7 mouse cellular contexts compared by ENCODE assay signal in genomic region chr4:43562769-43563600, GRCm38 (mm10). TPM values are rescaled to one million over a fixed set of nuclear protein-coding genes. Genes with fewer than 3 reads are reported as not detected.
A peak's percentile ranks its signal among the peaks of the same experiment; 100 is the strongest.
DNase-seq lines count a peak whose midpoint lies in the region; ATAC-seq lines count a peak whose summit lies in the region.

No protein-coding gene starts in this region.

- WGBS in lung, embryonic 15.5 days, result 6% methylated on average over 22 of the region's 22 CpGs
- 7% methylated on average over 22 of the region's 22 CpGs for WGBS in embryonic facial prominence, embryonic 11.5 days
- WGBS in intestine, embryonic 15.5 days, result 3% methylated on average over 22 of the region's 22 CpGs

- H3K27me3 ChIP-seq in lung, embryonic 15.5 days, result no peaks in the 10 kb centered on the region
- no peaks in the 10 kb centered on the region for H3K27me3 ChIP-seq in embryonic facial prominence, embryonic 11.5 days (ENCODE audit: control insufficient read depth, insufficient read depth, low read length)
- H3K27me3 ChIP-seq in intestine, embryonic 15.5 days (replicated peaks), result no peaks in the 10 kb centered on the region

- ATAC-seq in lung, embryonic 15.5 days (ENCODE audit: borderline replicate concordance, extremely low read depth, low FRiP score, low TSS enrichment), result no peak; the same call in 1 of the 2 replicates
- ATAC-seq in embryonic facial prominence, embryonic 11.5 days (replicated peaks; ENCODE audit: insufficient number of reproducible peaks, low FRiP score, low TSS enrichment, low read depth), result no peak
- peak; percentile 2 for ATAC-seq in intestine, embryonic 15.5 days

- peak overlapping the region; percentile 69 for H3K4me2 ChIP-seq in lung, embryonic 15.5 days
- peak overlapping the region; percentile 79 for H3K4me2 ChIP-seq in embryonic facial prominence, embryonic 11.5 days (ENCODE audit: low read depth, low read length)
- H3K4me2 ChIP-seq in intestine, embryonic 15.5 days (replicated peaks), result peak overlapping the region; percentile 76

- no peaks in the 10 kb centered on the region for H3K9me3 ChIP-seq in lung, embryonic 15.5 days
- no peaks in the 10 kb centered on the region for H3K9me3 ChIP-seq in embryonic facial prominence, embryonic 11.5 days (replicated peaks; ENCODE audit: control insufficient read depth, low read length)
- no peaks in the 10 kb centered on the region for H3K9me3 ChIP-seq in intestine, embryonic 15.5 days

- H3K4me3 ChIP-seq in lung, embryonic 15.5 days, result peak overlapping the region; percentile 62
- peak overlapping the region; percentile 91 for H3K4me3 ChIP-seq in embryonic facial prominence, embryonic 11.5 days (ENCODE audit: low read depth, low read length)
- peak overlapping the region; percentile 65 for H3K4me3 ChIP-seq in intestine, embryonic 15.5 days (replicated peaks)

- peak overlapping the region; percentile 80 for H3K9ac ChIP-seq in lung, embryonic 15.5 days
- H3K9ac ChIP-seq in embryonic facial prominence, embryonic 11.5 days (replicated peaks; ENCODE audit: low read length), result peak overlapping the region; percentile 95
- peak overlapping the region; percentile 67 for H3K9ac ChIP-seq in intestine, embryonic 15.5 days

- peak overlapping the region; percentile 99 for H3K27ac ChIP-seq in lung, embryonic 15.5 days
- peak overlapping the region; percentile 98; the same call in 1 of the 2 replicates for H3K27ac ChIP-seq in embryonic facial prominence, embryonic 11.5 days (replicated peaks; ENCODE audit: low read depth, low read length)
- H3K27ac ChIP-seq in intestine, embryonic 15.5 days, result peak overlapping the region; percentile 100

- peaks cover 46% of the 10 kb centered on the region for H3K4me1 ChIP-seq in lung, embryonic 15.5 days
- H3K4me1 ChIP-seq in embryonic facial prominence, embryonic 11.5 days (ENCODE audit: control insufficient read depth, insufficient read depth, low read length), result peaks cover 11% of the 10 kb centered on the region
- peaks cover 41% of the 10 kb centered on the region for H3K4me1 ChIP-seq in intestine, embryonic 15.5 days (replicated peaks)

- no peak for DNase-seq in lung, postnatal 14 days
- DNase-seq in embryonic facial prominence, embryonic 11.5 days (ENCODE audit: low spot score), result no peak
- DNase-seq in naive thymus-derived CD4-positive, alpha-beta T cell, adult 2 months (ENCODE audit: low read depth), result peak; percentile 59
- DNase-seq in cerebellum, postnatal 14 days, result no peak
- DNase-seq in spleen, postnatal 14 days (ENCODE audit: low spot score in 2 of 2), result no peak

- peaks cover 35% of the 10 kb centered on the region for H3K36me3 ChIP-seq in lung, embryonic 15.5 days
- H3K36me3 ChIP-seq in embryonic facial prominence, embryonic 11.5 days (replicated peaks; ENCODE audit: control insufficient read depth, insufficient read depth, low read depth, low read length), result peaks cover 6% of the 10 kb centered on the region; the same call in 1 of the 2 replicates
- H3K36me3 ChIP-seq in intestine, embryonic 15.5 days, result peaks cover 31% of the 10 kb centered on the region

RNA-seq across cellular contexts. Expression of gene Tln1, which starts 0.5 kb away (rescaled TPM):
- polyA plus RNA-seq in lung, embryonic 15.5 days (2015; fragmentation: Nextera tagmentation; extraction: Ambion mirVana), result 97.9 and 98.2 TPM in 2 replicates
- 40.6 and 42.1 TPM in 2 replicates for polyA plus RNA-seq in embryonic facial prominence, embryonic 11.5 days (2014; fragmentation: Nextera tagmentation; extraction: Ambion mirVana)
- polyA plus RNA-seq in intestine, embryonic 15.5 days (2015; fragmentation: Nextera tagmentation; extraction: Ambion mirVana), result 61.4 and 61.9 TPM in 2 replicates

RNA-seq across cellular contexts. Expression of gene Creb3, which starts 0.9 kb away (rescaled TPM):
- polyA plus RNA-seq in lung, embryonic 15.5 days (2015; fragmentation: Nextera tagmentation; extraction: Ambion mirVana), result 62.7 and 63.2 TPM in 2 replicates
- 41.0 and 41.7 TPM in 2 replicates for polyA plus RNA-seq in embryonic facial prominence, embryonic 11.5 days (2014; fragmentation: Nextera tagmentation; extraction: Ambion mirVana)
- polyA plus RNA-seq in intestine, embryonic 15.5 days (2015; fragmentation: Nextera tagmentation; extraction: Ambion mirVana), result 62.7 and 69.5 TPM in 2 replicates

RNA-seq across cellular contexts. Expression of gene Rgp1, which starts 15.5 kb away (rescaled TPM):
- polyA plus RNA-seq in lung, embryonic 15.5 days (2015; fragmentation: Nextera tagmentation; extraction: Ambion mirVana), result 23.7 and 32.2 TPM in 2 replicates
- 21.1 and 30.4 TPM in 2 replicates for polyA plus RNA-seq in embryonic facial prominence, embryonic 11.5 days (2014; fragmentation: Nextera tagmentation; extraction: Ambion mirVana)
- polyA plus RNA-seq in intestine, embryonic 15.5 days (2015; fragmentation: Nextera tagmentation; extraction: Ambion mirVana), result 20.9 and 23.3 TPM in 2 replicates

RNA-seq across cellular contexts. Expression of gene Gba2, which starts 15.7 kb away (rescaled TPM):
- 19.0 and 21.1 TPM in 2 replicates for polyA plus RNA-seq in lung, embryonic 15.5 days (2015; fragmentation: Nextera tagmentation; extraction: Ambion mirVana)
- polyA plus RNA-seq in embryonic facial prominence, embryonic 11.5 days (2014; fragmentation: Nextera tagmentation; extraction: Ambion mirVana), result 21.0 and 21.1 TPM in 2 replicates
- 13.7 and 15.4 TPM in 2 replicates for polyA plus RNA-seq in intestine, embryonic 15.5 days (2015; fragmentation: Nextera tagmentation; extraction: Ambion mirVana)

RNA-seq across cellular contexts. Expression of gene Msmp, which starts 21.3 kb away (rescaled TPM):
- 0.77 and 1.5 TPM in 2 replicates for polyA plus RNA-seq in lung, embryonic 15.5 days (2015; fragmentation: Nextera tagmentation; extraction: Ambion mirVana)
- not detected in 2 replicates for polyA plus RNA-seq in embryonic facial prominence, embryonic 11.5 days (2014; fragmentation: Nextera tagmentation; extraction: Ambion mirVana)
- polyA plus RNA-seq in intestine, embryonic 15.5 days (2015; fragmentation: Nextera tagmentation; extraction: Ambion mirVana), result 0.75 TPM in 1 of 2 replicates, not detected in the other
